Mouse (Mus musculus): ENCODE results near the gene Btbd9. TPM values are rescaled to one million over a fixed set of nuclear protein-coding genes. Genes with fewer than 3 reads are reported as not detected.
"Not testable (repeated sequence)": the region's sequence is repeated elsewhere in the genome, so short reads cannot be mapped to it uniquely, and the experiment has no call there.

Gene Btbd9
- total and polyA plus RNA-seq, 2 experiments from 2014 or later: 85.5 to 138 TPM

- H3K27ac ChIP-seq (ENCODE audit: low read depth, low read length): no peak overlapping the region
- no peaks in the 10 kb centered on the region for H3K27me3 ChIP-seq (ENCODE audit: insufficient read depth, low read length)
- no peak for TF ChIP-seq CTCF (IDR thresholded peaks at IDR 0.05)
- no peak for DNase-seq (ENCODE audit: low spot score)
- no peak overlapping the region for H3K9ac ChIP-seq (replicated peaks; ENCODE audit: low read length, poor library complexity, severe bottlenecking)
- no peak overlapping the region for H3K4me3 ChIP-seq (ENCODE audit: low read depth, low read length)
- no peak overlapping the region for H3K4me2 ChIP-seq (ENCODE audit: low read depth, low read length, poor library complexity, severe bottlenecking)
- ATAC-seq (ENCODE audit: low FRiP score): no peak
- H3K36me3 ChIP-seq (ENCODE audit: insufficient read depth, low read length): peaks cover 5% of the 10 kb centered on the region; the same call in 1 of the 2 replicates
- no peaks in the 10 kb centered on the region for H3K4me1 ChIP-seq (ENCODE audit: insufficient read depth, low read length)
- no peaks in the 10 kb centered on the region for H3K9me3 ChIP-seq (ENCODE audit: low read length)
- WGBS: 73% methylated on average over 6 of the region's 6 CpGs
These were observed 50.6 kb downstream of the Btbd9 start for GRCm38 (mm10) chr17:30525405-30526295.

GRCm38 (mm10) chr17:30524451-30524850, 51.8 kb downstream of the Btbd9 start:
- Histone ChIP-seq H3K27ac (ENCODE audit: low read depth, low read length) (no peak overlapping the region), H3K27me3 (ENCODE audit: insufficient read depth, low read length) (no peaks in the 10 kb centered on the region), H3K4me3 (ENCODE audit: low read depth, low read length) (no peak overlapping the region), H3K9ac (replicated peaks; ENCODE audit: low read length, poor library complexity, severe bottlenecking) (no peak overlapping the region), H3K4me2 (ENCODE audit: low read depth, low read length, poor library complexity, severe bottlenecking) (no peak overlapping the region), H3K36me3 (ENCODE audit: insufficient read depth, low read length) (peaks cover 5% of the 10 kb centered on the region; the same call in 1 of the 2 replicates), H3K9me3 (ENCODE audit: low read length) (no peaks in the 10 kb centered on the region), H3K4me1 (ENCODE audit: insufficient read depth, low read length) (no peaks in the 10 kb centered on the region)
- DNase-seq (ENCODE audit: low spot score): no peak
- ATAC-seq (ENCODE audit: low FRiP score): no peak
- WGBS: 86% methylated on average over 7 of the region's 7 CpGs
- no peak for TF ChIP-seq CTCF (IDR thresholded peaks at IDR 0.05)

DNA sequence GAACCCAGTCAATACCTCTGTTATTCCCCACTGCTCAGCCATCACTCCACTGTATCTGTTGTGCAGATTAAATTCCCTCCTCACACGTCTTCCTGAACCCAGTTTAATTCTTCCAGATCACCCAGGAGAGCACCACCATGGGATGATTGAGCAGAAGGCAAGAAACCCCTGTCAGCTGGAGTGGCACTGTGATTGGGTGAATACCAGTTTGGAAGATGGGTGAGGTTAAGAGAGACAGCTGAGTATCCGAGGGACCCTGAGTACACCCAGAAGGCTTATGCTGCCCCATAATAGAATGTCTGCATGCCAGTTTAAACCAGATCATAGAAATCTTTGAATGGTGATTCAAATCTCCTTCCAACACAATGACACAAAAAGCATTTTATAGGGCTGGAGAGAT, 52.5 kb downstream of the Btbd9 start:
- DNase-seq (ENCODE audit: low spot score): no peak
- ATAC-seq (ENCODE audit: low FRiP score): no peak
- WGBS: 73% methylated on average over 2 of the region's 2 CpGs
- H3K4me2 ChIP-seq (ENCODE audit: low read depth, low read length, poor library complexity, severe bottlenecking): no peak overlapping the region
- H3K4me1 ChIP-seq (ENCODE audit: insufficient read depth, low read length): no peaks in the 10 kb centered on the region
- no peak overlapping the region for H3K9ac ChIP-seq (replicated peaks; ENCODE audit: low read length, poor library complexity, severe bottlenecking)
- no peak overlapping the region for H3K27ac ChIP-seq (ENCODE audit: low read depth, low read length)
- no peaks in the 10 kb centered on the region for H3K9me3 ChIP-seq (ENCODE audit: low read length)
- H3K4me3 ChIP-seq (ENCODE audit: low read depth, low read length): no peak overlapping the region
- H3K36me3 ChIP-seq (ENCODE audit: insufficient read depth, low read length): peaks cover 5% of the 10 kb centered on the region; the same call in 1 of the 2 replicates
- TF ChIP-seq CTCF (IDR thresholded peaks at IDR 0.05): no peak
- no peaks in the 10 kb centered on the region for H3K27me3 ChIP-seq (ENCODE audit: insufficient read depth, low read length)

DNA sequence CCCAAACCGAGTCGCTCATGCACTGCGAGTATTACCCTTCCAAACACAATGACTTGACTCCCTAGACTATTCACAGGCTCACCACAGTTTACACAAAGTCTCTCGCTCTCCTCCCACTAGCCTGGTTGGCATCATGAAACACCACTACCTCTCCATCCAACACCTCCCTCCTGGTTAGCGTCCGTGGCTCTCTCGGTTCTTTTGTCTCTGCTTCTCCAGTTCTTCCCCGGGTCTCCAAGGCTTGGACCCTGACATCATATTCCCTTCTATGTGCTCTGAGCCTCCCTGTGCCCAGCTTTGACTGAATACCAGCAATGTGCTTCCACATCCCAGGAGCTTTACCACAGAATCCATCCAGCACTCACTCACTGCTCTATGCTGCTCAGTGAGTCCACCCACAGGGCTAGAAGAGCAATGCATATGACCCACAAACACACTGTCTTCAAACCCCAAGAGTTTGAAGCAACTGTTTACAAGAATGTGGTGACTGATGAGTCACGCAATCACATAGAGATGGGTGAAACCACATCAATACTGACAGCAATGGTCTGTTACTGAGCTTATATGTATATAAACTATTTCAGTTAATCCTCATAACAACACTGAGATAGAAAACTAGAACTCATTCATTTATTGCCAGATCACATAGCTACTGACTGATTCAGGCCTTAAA, 53.7 kb downstream of the Btbd9 start:
- 0 out of 2 replicates have a peak, but pooled peaks cover 3% of the 10 kb centered on the region for H3K4me1 ChIP-seq (ENCODE audit: insufficient read depth, low read length)
- H3K36me3 ChIP-seq (ENCODE audit: insufficient read depth, low read length): peaks cover 5% of the 10 kb centered on the region; the same call in 1 of the 2 replicates
- no peak overlapping the region for H3K4me2 ChIP-seq (ENCODE audit: low read depth, low read length, poor library complexity, severe bottlenecking)
- no peak overlapping the region for H3K27ac ChIP-seq (ENCODE audit: low read depth, low read length)
- no peak for DNase-seq (ENCODE audit: low spot score)
- WGBS: 96% methylated on average over 9 of the region's 9 CpGs
- no peak for TF ChIP-seq CTCF (IDR thresholded peaks at IDR 0.05)
- ATAC-seq (ENCODE audit: low FRiP score): no peak
- H3K9me3 ChIP-seq (ENCODE audit: low read length): no peaks in the 10 kb centered on the region
- no peak overlapping the region for H3K9ac ChIP-seq (replicated peaks; ENCODE audit: low read length, poor library complexity, severe bottlenecking)
- no peaks in the 10 kb centered on the region for H3K27me3 ChIP-seq (ENCODE audit: insufficient read depth, low read length)
- H3K4me3 ChIP-seq (ENCODE audit: low read depth, low read length): no peak overlapping the region

DNA sequence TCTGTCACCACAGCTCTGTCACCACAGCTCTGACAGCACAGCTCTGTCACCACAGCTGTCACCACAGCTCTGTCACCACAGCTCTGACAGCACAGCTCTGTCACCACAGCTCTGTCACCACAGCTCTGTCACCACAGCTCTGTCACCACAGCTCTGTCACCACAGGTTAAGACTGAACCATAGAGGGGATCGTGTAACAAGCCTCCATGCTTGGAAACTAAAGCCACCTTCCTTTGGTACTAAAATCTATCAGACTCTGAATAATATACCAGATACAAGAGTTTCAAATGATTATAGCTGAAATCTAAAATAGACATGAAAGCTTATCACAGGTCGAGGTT, 57.1 kb downstream of the Btbd9 start:
- H3K4me2 ChIP-seq (ENCODE audit: low read depth, low read length, poor library complexity, severe bottlenecking); H3K27me3 ChIP-seq (ENCODE audit: insufficient read depth, low read length); DNase-seq (ENCODE audit: low spot score); H3K36me3 ChIP-seq (ENCODE audit: insufficient read depth, low read length); ATAC-seq (ENCODE audit: low FRiP score); H3K4me3 ChIP-seq (ENCODE audit: low read depth, low read length); H3K9me3 ChIP-seq (ENCODE audit: low read length); H3K9ac ChIP-seq (replicated peaks; ENCODE audit: low read length, poor library complexity, severe bottlenecking); H3K27ac ChIP-seq (ENCODE audit: low read depth, low read length); H3K4me1 ChIP-seq (ENCODE audit: insufficient read depth, low read length): not testable (repeated sequence)
- WGBS: 47% methylated on average over 2 of the region's 2 CpGs

Data from midbrain, postnatal 0 days (tissue).